Mouse (Mus musculus) ES-E14 (cell line): ENCODE measurements at regions not wholly inside any gene's neighbourhood (a gene's known extent, or its start where the extent isn't known, plus 50 kb on each side); places are given as distances from the start of the nearest gene placed in this dataset.

Experiments
- DNase-seq: peaks from one replicate; pipeline ENCODE4 v3.0.0-alpha.2; 2013; ENCODE audit warnings: low read depth, low spot score
- H3K27ac ChIP-seq: 2 replicates; pipeline ENCODE4 v1.5.1; 2012; ENCODE audit warnings: low read depth, mild to moderate bottlenecking, low read length, moderate library complexity, mixed read lengths; ENCODE audit not compliant: poor library complexity, insufficient read depth, severe bottlenecking
- H3K36me3 ChIP-seq: 2 replicates; pipeline ENCODE4 v1.6.1; 2012; ENCODE audit warnings: mild to moderate bottlenecking, low read length, moderate library complexity, mixed read lengths; ENCODE audit not compliant: control insufficient read depth, poor library complexity, insufficient read depth, severe bottlenecking
- H3K4me1 ChIP-seq, 2 experiments: fragments of 150-350 bp in 1 of 2; sonication (generic) in 1 of 2; 2 replicates each; pipeline ENCODE4 v1.6.1; 2012; ENCODE audit warnings: low read length in 2 of 2, mild to moderate bottlenecking in 1 of 2, mixed read lengths in 1 of 2; ENCODE audit not compliant: control insufficient read depth in 2 of 2, insufficient read depth in 2 of 2, poor library complexity in 1 of 2
- H3K4me3 ChIP-seq, 2 experiments: fragments of 150-350 bp in 1 of 2; sonication (generic) in 1 of 2; 2 replicates each; pipeline ENCODE4 v1.5.1; 2012; ENCODE audit warnings: low read length in 2 of 2, low read depth in 1 of 2, mild to moderate bottlenecking in 1 of 2, mixed read lengths in 1 of 2; ENCODE audit not compliant: insufficient read depth in 1 of 2, poor library complexity in 1 of 2, severe bottlenecking in 1 of 2
- H3K9ac ChIP-seq: 2 replicates; pipeline ENCODE4 v1.6.1; 2012; ENCODE audit warnings: low read depth, mild to moderate bottlenecking, low read length, mixed read lengths; ENCODE audit not compliant: poor library complexity, insufficient read depth, severe bottlenecking
- H3K9me3 ChIP-seq: fragments of 150-350 bp; sonication (generic); 2 replicates; pipeline ENCODE4 v1.6.1; 2012; ENCODE audit warnings: low read depth, mild to moderate bottlenecking, low read length; ENCODE audit not compliant: control insufficient read depth, insufficient read depth
- CHD2 ChIP-seq: IDR thresholded peaks from 2 replicates; pipeline ENCODE4 v1.6.1; 2014; ENCODE audit warnings: mild to moderate bottlenecking, low read depth, low read length, inconsistent platforms
- HCFC1 ChIP-seq: IDR thresholded peaks from 2 replicates; pipeline ENCODE4 v1.6.1; 2012; ENCODE audit warnings: low read length, inconsistent platforms, borderline replicate concordance; ENCODE audit not compliant: insufficient read depth
- MAFK ChIP-seq: IDR thresholded peaks from 2 replicates; pipeline ENCODE4 v1.6.1; 2014; ENCODE audit warnings: mild to moderate bottlenecking, low read depth, low read length, inconsistent platforms; ENCODE audit not compliant: insufficient read depth
- ZC3H11A ChIP-seq: IDR thresholded peaks from 2 replicates; pipeline ENCODE4 v1.6.1; 2012; ENCODE audit warnings: low read depth, mild to moderate bottlenecking, inconsistent platforms, low read length, borderline replicate concordance
- ZNF384 ChIP-seq: IDR thresholded peaks from 2 replicates; pipeline ENCODE4 v1.6.1; 2012; ENCODE audit warnings: low read depth, low read length, inconsistent platforms
- in situ Hi-C, 2 experiments: fragments of 600-800 bp; cut with MboI; formaldehyde crosslinking; loops; one replicate each; pipeline ENCODE4 v1.15.1; 2025; ENCODE audit warnings: low sequenced_read_pairs in 2 of 2, inconsistent platforms in 1 of 2; ENCODE audit not compliant: unreplicated experiment in 2 of 2

DNA sequence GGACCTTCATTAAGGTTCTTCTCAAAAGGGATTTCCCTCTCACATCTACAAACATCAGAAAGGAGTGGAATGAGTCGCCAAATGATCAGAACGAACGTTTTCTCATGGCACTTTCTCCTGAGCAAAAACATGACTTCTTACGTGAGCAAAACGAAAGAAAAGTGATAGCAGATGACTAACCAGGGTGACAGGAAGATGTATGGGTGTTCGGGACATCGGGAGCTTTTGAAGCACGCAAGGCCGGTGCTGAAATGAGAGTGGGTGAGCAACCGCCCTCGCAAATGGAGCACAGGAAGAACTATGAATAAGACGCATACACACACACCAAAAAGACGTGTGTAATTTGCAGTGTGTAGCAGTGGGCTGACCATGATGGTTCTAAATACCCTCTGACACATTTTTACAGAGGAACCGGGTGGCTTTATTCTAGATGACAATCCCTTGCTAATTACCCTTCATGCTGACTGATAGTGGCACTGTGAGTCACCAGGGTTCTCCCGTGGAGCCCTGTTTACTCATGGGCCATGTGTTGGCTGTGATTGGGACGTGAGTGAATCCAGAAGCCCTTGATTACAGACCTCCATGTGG is 408.2 kb upstream of the Jarid2 start:
- in situ Hi-C loops, result no loop called here
- no peak overlapping the region for H3K4me3 ChIP-seq
- no peak overlapping the region for H3K9ac ChIP-seq
- DNase-seq, result no peak
- no peak for TF ChIP-seq MAFK
- no peak for TF ChIP-seq ZNF384
- TF ChIP-seq HCFC1, result no peak
- no peak for TF ChIP-seq CHD2
- no peak for TF ChIP-seq ZC3H11A
- no peaks in the 10 kb centered on the region for H3K9me3 ChIP-seq
- no peak overlapping the region for H3K27ac ChIP-seq
- H3K4me1 ChIP-seq, result no peaks in the 10 kb centered on the region
- no peaks in the 10 kb centered on the region for H3K36me3 ChIP-seq

DNA sequence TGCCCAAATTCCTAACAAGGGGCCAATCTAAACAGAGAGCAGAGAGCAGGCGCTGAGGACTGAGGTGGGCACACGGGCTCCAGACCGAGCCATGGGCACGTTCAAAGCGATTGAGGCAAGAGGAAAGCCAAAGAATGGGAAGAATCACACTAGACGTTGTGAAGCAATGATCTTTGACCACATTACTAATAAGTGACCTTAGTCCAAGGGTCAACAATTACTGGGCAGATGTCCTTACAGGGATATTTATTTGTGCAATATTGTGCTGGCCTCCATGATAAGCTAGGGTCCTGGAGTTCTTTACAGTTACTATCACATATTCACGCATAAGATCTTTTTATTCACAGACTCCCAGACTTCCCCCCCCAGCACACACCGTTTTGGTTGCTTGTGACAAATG is 400.9 kb upstream of the Jarid2 start:
- no peak overlapping the region for H3K27ac ChIP-seq
- no peak overlapping the region for H3K4me3 ChIP-seq
- in situ Hi-C loops, result no loop called here
- H3K4me1 ChIP-seq, result no peaks in the 10 kb centered on the region
- H3K36me3 ChIP-seq, result no peaks in the 10 kb centered on the region
- no peak overlapping the region for H3K9ac ChIP-seq
- TF ChIP-seq HCFC1 (no peak), ZNF384 (no peak), ZC3H11A (no peak), CHD2 (no peak), MAFK (no peak)
- no peak for DNase-seq
- no peaks in the 10 kb centered on the region for H3K9me3 ChIP-seq

DNA sequence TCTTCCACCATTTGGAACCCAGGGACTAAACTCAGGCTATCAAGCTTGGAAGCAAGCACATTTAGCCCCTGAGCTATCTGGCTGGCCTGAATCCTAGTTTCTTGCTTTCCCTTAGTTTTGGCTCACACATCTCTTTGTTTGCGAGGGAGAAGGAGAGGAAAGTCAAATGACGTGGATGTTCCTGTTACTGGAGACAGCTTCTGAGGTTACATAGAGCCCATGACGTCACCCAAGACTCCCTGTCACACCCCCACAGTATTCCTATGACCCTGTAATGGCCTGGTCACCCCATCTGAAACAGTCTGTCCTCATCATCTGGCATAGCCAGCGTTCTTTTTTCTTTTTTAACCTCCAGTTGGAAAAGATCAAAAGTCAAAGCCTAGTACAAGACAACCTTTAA is 400.1 kb upstream of the Jarid2 start:
- no peaks in the 10 kb centered on the region for H3K9me3 ChIP-seq
- no peak overlapping the region for H3K4me3 ChIP-seq
- no peaks in the 10 kb centered on the region for H3K4me1 ChIP-seq
- no peaks in the 10 kb centered on the region for H3K36me3 ChIP-seq
- TF ChIP-seq CHD2 (no peak), HCFC1 (no peak), ZNF384 (no peak), MAFK (no peak), ZC3H11A (no peak)
- no peak overlapping the region for H3K27ac ChIP-seq
- no peak overlapping the region for H3K9ac ChIP-seq
- in situ Hi-C loops, result no loop called here
- DNase-seq, result no peak

DNA sequence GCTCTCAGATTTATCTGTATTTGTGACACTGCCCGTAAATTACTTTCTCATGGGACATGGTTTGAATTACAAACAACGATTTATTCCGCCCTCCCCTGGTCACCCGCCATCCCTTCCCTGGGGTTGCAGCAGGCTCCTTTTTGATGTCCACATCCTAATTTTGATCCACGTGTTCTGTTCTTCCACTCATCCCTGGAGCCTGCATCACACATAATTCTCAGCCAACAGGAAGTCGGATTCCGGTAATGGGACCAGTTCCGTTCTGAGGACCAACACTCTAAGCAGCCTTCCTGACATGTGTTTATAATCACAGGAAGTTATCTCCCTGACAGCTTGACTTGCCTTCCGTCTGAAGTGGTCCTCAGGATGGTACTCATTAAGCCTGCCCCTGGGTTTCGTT is 399.6 kb upstream of the Jarid2 start:
- no peak for DNase-seq
- no peak overlapping the region for H3K27ac ChIP-seq
- no peak overlapping the region for H3K9ac ChIP-seq
- no peak overlapping the region for H3K4me3 ChIP-seq
- H3K36me3 ChIP-seq, result no peaks in the 10 kb centered on the region
- no peaks in the 10 kb centered on the region for H3K4me1 ChIP-seq
- H3K9me3 ChIP-seq, result no peaks in the 10 kb centered on the region
- TF ChIP-seq CHD2 (no peak), HCFC1 (no peak), MAFK (no peak), ZC3H11A (no peak)
- in situ Hi-C loops, result no loop called here
